Mouse (Mus musculus) kidney, postnatal 25 days (tissue): ENCODE measurements around the gene Tas2r134.

Source experiments
- DNase-seq, 2 experiments: peaks; one replicate each; pipeline ENCODE4 v3.0.0; 2021; ENCODE audit warnings: mixed read lengths in 2 of 2

Tas2r134 gene

DNA sequence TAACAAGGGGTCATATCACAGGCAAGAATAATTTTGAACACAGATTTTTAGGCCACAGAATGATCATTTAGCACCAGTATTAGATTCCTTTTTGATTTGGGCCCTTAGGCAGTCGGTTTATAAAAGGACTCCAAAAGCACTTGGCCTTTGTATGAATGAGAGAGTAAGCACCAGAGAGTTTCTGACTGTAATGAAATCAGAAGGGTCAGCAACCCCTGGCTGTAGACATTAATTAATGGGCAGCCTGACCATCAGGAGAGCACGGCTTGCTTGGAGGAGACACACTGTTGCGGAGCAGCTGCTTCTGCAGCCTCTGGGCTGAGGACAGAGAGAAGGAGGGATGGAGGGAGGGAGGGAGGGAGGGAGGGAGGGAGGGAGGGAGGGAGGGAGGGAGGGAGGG lies 30.4 kb downstream of the Tas2r134 start:
- DNase-seq: no peak

DNA sequence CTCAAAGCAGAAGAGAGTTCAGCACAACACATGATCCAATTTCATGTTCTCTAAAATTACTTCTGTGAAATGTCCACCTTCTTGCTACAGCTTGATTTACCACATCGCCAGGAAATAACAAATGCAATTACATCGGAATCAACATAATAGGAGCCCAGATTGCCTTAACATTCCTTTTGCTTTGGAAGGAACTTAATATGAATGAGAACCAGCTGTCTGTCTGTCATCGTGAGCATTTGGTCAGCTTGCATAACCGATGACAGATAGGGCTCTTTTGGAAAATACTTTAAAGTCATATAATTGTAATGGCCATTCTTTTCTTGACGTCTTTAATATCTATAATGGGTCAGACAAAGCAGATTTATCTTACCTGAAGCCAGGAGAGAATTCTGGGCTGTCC lies 31.0 kb downstream of the Tas2r134 start:
- no peak for DNase-seq

DNA sequence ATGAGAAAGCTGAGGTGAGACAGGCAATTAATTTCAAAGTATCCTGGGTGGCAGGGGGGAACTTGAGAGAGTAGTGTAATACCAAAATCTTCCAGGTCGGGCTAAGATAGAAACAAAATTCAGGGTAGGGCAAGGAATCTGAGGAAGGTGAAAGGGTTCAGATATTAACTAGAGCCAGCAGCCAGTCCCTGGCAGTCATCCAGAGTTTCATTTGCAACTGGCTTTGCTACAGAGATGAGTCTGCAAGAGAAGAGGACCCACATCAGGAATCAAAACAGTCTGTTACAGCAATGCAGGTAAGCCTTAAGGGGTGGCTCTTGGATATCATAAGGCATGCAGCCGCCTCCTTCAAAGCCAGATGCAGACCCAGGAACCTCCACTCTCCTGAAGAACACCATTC lies 47.0 kb downstream of the Tas2r134 start:
- peak; percentile 49 to 71 for DNase-seq
